Mouse (Mus musculus) thymus, adult 2 months (tissue): Measurements from ENCODE around the gene Sowahc. TPM values are rescaled to one million over a fixed set of nuclear protein-coding genes. Genes with fewer than 3 reads are reported as not detected.

Experiments
- DNase-seq: peaks from one replicate; pipeline ENCODE4 v3.0.0; 2021
- H3K27ac ChIP-seq: fragments of 200-500 bp; 2 replicates; pipeline ENCODE4 v1.5.1; 2012; ENCODE audit warnings: low read length, control low read depth; ENCODE audit not compliant: control insufficient read depth, insufficient read depth
- H3K27me3 ChIP-seq: fragments of 200-500 bp; 2 replicates; pipeline ENCODE4 v1.6.1; 2012; ENCODE audit warnings: mild to moderate bottlenecking, low read length, moderate library complexity, mixed read lengths; ENCODE audit not compliant: control insufficient read depth, insufficient read depth
- H3K36me3 ChIP-seq: fragments of 200-500 bp; 2 replicates; pipeline ENCODE4 v1.6.1; 2012; ENCODE audit warnings: mild to moderate bottlenecking, low read length, moderate library complexity; ENCODE audit not compliant: control insufficient read depth, insufficient read depth
- H3K4me1 ChIP-seq: fragments of 200-500 bp; replicated peaks from 2 replicates; pipeline ENCODE4 v1.6.1; 2012; ENCODE audit warnings: low read length; ENCODE audit not compliant: control insufficient read depth, insufficient read depth
- H3K4me3 ChIP-seq: fragments of 200-500 bp; 2 replicates; pipeline ENCODE4 v1.5.1; 2012; ENCODE audit warnings: mild to moderate bottlenecking, low read length, control low read depth, moderate library complexity; ENCODE audit not compliant: control insufficient read depth, insufficient read depth
- CTCF ChIP-seq: fragments of 200-500 bp; IDR thresholded peaks from 2 replicates; pipeline ENCODE4 v1.5.1; 2012; ENCODE audit warnings: mild to moderate bottlenecking, control low read depth, low read length, moderate library complexity, borderline replicate concordance; ENCODE audit not compliant: control insufficient read depth, poor library complexity, insufficient read depth; ENCODE audit errors: extremely low read depth
- POLR2A ChIP-seq: fragments of 200-500 bp; IDR thresholded peaks from 2 replicates; pipeline ENCODE4 v1.6.1; 2012; ENCODE audit warnings: mild to moderate bottlenecking, low read length, control low read depth, moderate library complexity; ENCODE audit not compliant: control insufficient read depth, poor library complexity, insufficient read depth; ENCODE audit errors: extremely low read depth
- WGBS: fragments of 180-500 bp; shearing (Covaris S2); methylation state at CpG from one replicate; pipeline ENCODE4 v1.1.7; 2018; 5-methylcytosine and 5-hydroxymethylcytosine counted together
- polyA plus RNA-seq: library from polyadenylated mRNA; depleted of rRNA; stranded (reverse); fragments of >200 nt; gene quantifications from 2 replicates; pipeline ENCODE4 v1.2.3, GENCODE M21; 2012

The Sowahc gene
- polyA plus RNA-seq, 1 experiment: 2.4 TPM

DNA sequence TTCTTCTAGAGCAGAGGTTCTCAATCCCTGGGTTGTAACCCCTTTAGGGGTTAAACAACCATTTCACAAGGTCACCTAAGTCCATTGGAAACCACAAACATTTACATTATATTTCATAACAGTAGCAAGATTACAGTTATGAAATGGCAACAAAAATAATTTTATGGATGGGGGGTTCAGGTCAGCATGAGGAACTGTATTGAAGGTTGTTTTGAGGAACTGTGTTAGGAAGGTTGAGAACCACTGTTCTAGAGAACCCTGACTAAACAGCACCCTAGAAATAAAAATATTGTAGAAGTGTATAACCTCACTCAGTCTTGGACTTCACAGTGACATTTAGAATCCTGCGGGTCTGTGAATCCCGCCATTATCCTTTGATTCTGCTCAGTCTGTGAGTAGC is 13.5 kb downstream of the Sowahc start:
- no peak overlapping the region for H3K27ac ChIP-seq
- H3K4me3 ChIP-seq: no peak overlapping the region
- TF ChIP-seq POLR2A (no peak), CTCF (no peak)
- H3K36me3 ChIP-seq: no peaks in the 10 kb centered on the region
- no peaks in the 10 kb centered on the region for H3K4me1 ChIP-seq
- no peaks in the 10 kb centered on the region for H3K27me3 ChIP-seq
- WGBS: 92% methylated on average over 2 of the region's 2 CpGs
- DNase-seq: no peak

DNA sequence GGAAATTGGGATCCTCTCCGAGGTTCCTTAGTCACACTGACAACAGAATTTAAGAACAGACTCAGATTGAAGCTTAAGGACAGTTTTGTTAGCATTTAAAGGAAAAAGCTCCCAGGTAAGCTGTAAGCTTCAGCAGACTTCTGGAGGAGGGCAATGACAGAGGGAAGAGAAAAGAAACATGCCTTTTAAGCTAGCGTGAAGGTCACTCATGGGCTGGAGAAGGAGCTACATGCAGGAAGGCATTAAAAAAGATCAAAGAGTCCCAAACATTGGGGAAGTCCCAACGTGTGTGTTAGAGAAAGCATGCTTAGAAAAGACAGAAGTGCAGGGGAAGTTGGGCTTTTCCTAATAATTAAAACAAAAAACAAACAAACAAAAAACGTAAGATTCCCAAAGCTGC is 14.1 kb downstream of the Sowahc start:
- no peak for DNase-seq
- no peaks in the 10 kb centered on the region for H3K27me3 ChIP-seq
- H3K4me1 ChIP-seq: no peaks in the 10 kb centered on the region
- 45% methylated on average over 4 of the region's 4 CpGs for WGBS
- H3K27ac ChIP-seq: no peak overlapping the region
- H3K36me3 ChIP-seq: no peaks in the 10 kb centered on the region
- TF ChIP-seq POLR2A: no peak
- TF ChIP-seq CTCF: no peak
- no peak overlapping the region for H3K4me3 ChIP-seq

DNA sequence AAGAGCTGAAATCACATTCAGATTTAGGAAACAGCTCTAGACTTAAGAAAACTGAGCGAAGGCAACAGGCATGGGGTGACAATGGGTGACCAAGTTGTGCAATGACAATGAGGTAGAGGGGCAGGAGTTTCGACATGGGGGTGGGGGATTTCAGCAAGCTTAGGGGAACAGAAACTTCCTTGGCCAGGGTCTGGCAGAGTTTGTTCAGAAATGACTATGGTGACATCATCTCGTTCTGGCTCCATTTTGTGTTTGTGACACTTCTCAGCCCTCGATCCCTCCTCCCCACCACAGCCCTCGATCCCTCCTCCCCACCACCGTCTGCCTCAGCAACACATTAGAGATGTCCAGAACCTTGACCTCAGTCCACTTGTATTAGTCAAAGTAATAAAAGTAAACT is 14.7 kb downstream of the Sowahc start:
- no peaks in the 10 kb centered on the region for H3K36me3 ChIP-seq
- no peaks in the 10 kb centered on the region for H3K27me3 ChIP-seq
- TF ChIP-seq POLR2A (no peak), CTCF (no peak)
- no peak overlapping the region for H3K4me3 ChIP-seq
- no peak for DNase-seq
- WGBS: 90% methylated on average over 6 of the region's 6 CpGs
- no peaks in the 10 kb centered on the region for H3K4me1 ChIP-seq
- no peak overlapping the region for H3K27ac ChIP-seq

DNA sequence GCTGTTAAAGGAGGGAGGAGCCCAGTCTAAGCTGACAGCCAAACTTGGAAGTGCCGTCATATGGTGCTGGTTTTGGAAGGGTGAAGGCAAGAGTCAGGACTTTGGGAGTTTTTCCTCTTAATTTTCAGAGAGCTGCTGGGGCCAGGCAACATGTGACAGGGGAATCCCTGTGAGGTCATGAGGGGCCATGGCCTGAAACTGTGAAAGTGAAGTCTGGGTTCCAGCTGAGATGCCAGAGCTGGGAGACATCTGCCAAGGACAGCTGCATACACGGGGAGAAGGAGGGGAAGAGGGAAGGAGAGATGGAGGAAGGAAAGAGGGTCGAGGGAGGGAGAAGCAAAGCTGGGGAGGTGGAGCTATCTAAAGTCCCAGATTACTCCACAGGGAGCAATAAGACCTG is 16.0 kb downstream of the Sowahc start:
- TF ChIP-seq POLR2A (no peak), CTCF (no peak)
- Histone ChIP-seq H3K27me3 (no peaks in the 10 kb centered on the region), H3K27ac (no peak overlapping the region), H3K4me1 (no peaks in the 10 kb centered on the region), H3K4me3 (no peak overlapping the region), H3K36me3 (no peaks in the 10 kb centered on the region)
- DNase-seq: no peak
- 53% methylated on average over 3 of the region's 3 CpGs for WGBS

DNA sequence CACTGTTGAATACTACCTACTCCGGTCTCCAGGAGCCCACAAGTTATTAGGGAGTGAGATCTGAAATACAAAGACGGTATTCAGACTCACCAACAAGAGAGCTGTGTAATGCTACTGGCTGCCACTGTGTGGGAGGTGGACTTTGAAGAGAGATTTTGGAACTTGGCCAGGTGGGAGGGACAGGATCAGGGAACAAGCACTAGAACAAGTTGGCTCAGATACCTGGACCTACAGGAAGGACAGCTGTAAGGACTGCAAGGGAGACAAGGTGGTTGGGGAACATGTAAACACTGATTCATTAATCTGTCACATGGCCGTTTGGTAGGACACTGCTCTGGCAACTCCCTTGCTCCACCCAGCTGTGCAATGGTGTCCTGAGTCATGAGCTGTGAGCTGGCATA is 19.4 kb downstream of the Sowahc start:
- H3K4me3 ChIP-seq: no peak overlapping the region
- no peak overlapping the region for H3K27ac ChIP-seq
- DNase-seq: no peak
- no peaks in the 10 kb centered on the region for H3K4me1 ChIP-seq
- TF ChIP-seq CTCF: no peak
- no peak for TF ChIP-seq POLR2A
- H3K36me3 ChIP-seq: no peaks in the 10 kb centered on the region
- no peaks in the 10 kb centered on the region for H3K27me3 ChIP-seq
- 82% methylated on average over 3 of the region's 3 CpGs for WGBS

DNA sequence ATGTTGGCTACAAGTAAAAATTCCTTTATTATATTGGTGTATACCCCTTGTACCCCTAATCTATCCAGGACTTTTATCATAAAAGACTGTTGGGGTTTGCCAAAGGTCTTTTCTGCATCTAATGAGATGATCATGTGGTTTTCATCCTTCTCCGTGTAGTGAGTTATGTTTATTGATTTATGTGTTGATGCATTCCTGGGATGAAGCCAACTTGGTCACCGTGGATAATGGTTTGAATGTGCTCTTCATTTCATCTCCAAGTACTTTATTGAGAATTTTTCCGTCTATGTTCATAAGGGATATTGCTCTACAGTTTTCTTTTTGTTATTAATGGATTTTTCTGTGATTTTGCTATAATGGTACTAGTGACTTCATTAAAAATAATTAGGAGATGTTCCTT is 27.8 kb downstream of the Sowahc start:
- H3K4me3 ChIP-seq: no peak overlapping the region
- H3K27ac ChIP-seq: no peak overlapping the region
- no peak for TF ChIP-seq POLR2A
- TF ChIP-seq CTCF: no peak
- no peaks in the 10 kb centered on the region for H3K4me1 ChIP-seq
- WGBS: 90% methylated on average over 3 of the region's 3 CpGs
- no peak for DNase-seq
- H3K27me3 ChIP-seq: no peaks in the 10 kb centered on the region
- H3K36me3 ChIP-seq: no peaks in the 10 kb centered on the region

DNA sequence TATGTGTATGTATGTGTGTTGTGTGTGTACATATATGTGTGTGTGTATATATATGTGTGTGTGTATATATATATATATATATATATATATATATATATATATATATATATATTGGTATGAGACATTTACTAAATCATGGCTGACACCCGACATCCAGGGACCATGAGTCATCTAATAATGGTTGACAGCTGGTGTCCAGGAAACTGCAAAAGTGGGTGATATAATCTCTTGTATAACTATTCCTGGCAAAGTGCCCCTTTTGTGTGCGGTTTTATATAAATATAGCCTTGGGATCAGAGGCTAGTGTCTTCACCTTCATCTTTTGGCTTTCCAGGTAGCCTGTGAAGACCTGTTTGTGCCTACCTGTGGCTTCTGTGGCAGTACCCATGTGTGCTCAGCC is 28.9 kb downstream of the Sowahc start:
- Histone ChIP-seq H3K27ac (no peak overlapping the region), H3K36me3 (no peaks in the 10 kb centered on the region), H3K4me3 (no peak overlapping the region), H3K27me3 (no peaks in the 10 kb centered on the region), H3K4me1 (no peaks in the 10 kb centered on the region)
- WGBS: 78% methylated on average over 2 of the region's 2 CpGs
- no peak for DNase-seq
- TF ChIP-seq CTCF (no peak), POLR2A (no peak)
